Mouse (Mus musculus) adrenal gland, postnatal 14 days (tissue): ENCODE results near the gene Dcaf5. TPM values are rescaled to one million over a fixed set of nuclear protein-coding genes. Genes with fewer than 3 reads are reported as not detected.
A peak's percentile ranks its signal among the peaks of the same experiment; 100 is the strongest.

ENCODE experiments used
- DNase-seq: peaks from one replicate; pipeline ENCODE4 v3.0.0; 2021; ENCODE audit warnings: mixed read lengths
- total RNA-seq: library from RNA; stranded (reverse); gene quantifications from 2 replicates; pipeline ENCODE4 v1.2.3, GENCODE M21; 2021

The Dcaf5 gene
- total RNA-seq, 1 experiment from 2014 or later: 27.2 TPM

- DNase-seq: peak; percentile 52
Measured at GRCm38 (mm10) chr12:80407824-80408223, 28.6 kb downstream of the Dcaf5 start.

GRCm38 (mm10) chr12:80406650-80407049 lies 29.8 kb downstream of the Dcaf5 start:
- peak; percentile 77 for DNase-seq

GRCm38 (mm10) chr12:80404139-80404538 lies 32.3 kb downstream of the Dcaf5 start:
- no peak for DNase-seq

- no peak for DNase-seq
Measured at GRCm38 (mm10) chr12:80399147-80399546, 37.3 kb downstream of the Dcaf5 start.

GRCm38 (mm10) chr12:80396397-80396796 lies 40.0 kb downstream of the Dcaf5 start:
- DNase-seq: no peak

- no peak for DNase-seq
Measured at GRCm38 (mm10) chr12:80395270-80395669, 41.1 kb downstream of the Dcaf5 start.

GRCm38 (mm10) chr12:80394045-80394444 lies 42.4 kb downstream of the Dcaf5 start:
- peak; percentile 55 for DNase-seq

- peak; percentile 25 for DNase-seq
Measured at GRCm38 (mm10) chr12:80389448-80389847, 47.0 kb downstream of the Dcaf5 start.

GRCm38 (mm10) chr12:80387326-80387725 lies 49.1 kb downstream of the Dcaf5 start:
- DNase-seq: no peak

GRCm38 (mm10) chr12:80385361-80385760 lies 51.0 kb downstream of the Dcaf5 start:
- DNase-seq: no peak

GRCm38 (mm10) chr12:80383478-80383877 lies 52.9 kb downstream of the Dcaf5 start:
- peak; percentile 25 for DNase-seq

- no peak for DNase-seq
Measured at GRCm38 (mm10) chr12:80382794-80383193, 53.6 kb downstream of the Dcaf5 start.

- no peak for DNase-seq
Measured at GRCm38 (mm10) chr12:80379831-80380457, 56.5 kb downstream of the Dcaf5 start.

- DNase-seq: peak; percentile 20
Measured at GRCm38 (mm10) chr12:80379393-80379792, 57.0 kb downstream of the Dcaf5 start.

GRCm38 (mm10) chr12:80377604-80378003 lies 58.8 kb downstream of the Dcaf5 start:
- peak; percentile 29 for DNase-seq

GRCm38 (mm10) chr12:80375721-80376120 lies 60.7 kb downstream of the Dcaf5 start:
- DNase-seq: no peak

- no peak for DNase-seq
Measured at GRCm38 (mm10) chr12:80374736-80375135, 61.7 kb downstream of the Dcaf5 start.

- no peak for DNase-seq
Measured at GRCm38 (mm10) chr12:80372946-80373345, 63.5 kb downstream of the Dcaf5 start.

GRCm38 (mm10) chr12:80367227-80367626 lies 69.2 kb downstream of the Dcaf5 start:
- peak; percentile 27 for DNase-seq

- no peak for DNase-seq
Measured at GRCm38 (mm10) chr12:80366004-80366480, 70.4 kb downstream of the Dcaf5 start.

GRCm38 (mm10) chr12:80365345-80365744 lies 71.1 kb downstream of the Dcaf5 start:
- DNase-seq: no peak

GRCm38 (mm10) chr12:80361655-80362054 lies 74.7 kb downstream of the Dcaf5 start:
- DNase-seq: no peak

- DNase-seq: no peak
Measured at GRCm38 (mm10) chr12:80360321-80360720, 76.1 kb downstream of the Dcaf5 start.

GRCm38 (mm10) chr12:80344777-80345231 lies 91.6 kb downstream of the Dcaf5 start:
- peak; percentile 56 for DNase-seq
